ENCODE assay signal across 8 mouse cellular contexts in the genomic region with DNA sequence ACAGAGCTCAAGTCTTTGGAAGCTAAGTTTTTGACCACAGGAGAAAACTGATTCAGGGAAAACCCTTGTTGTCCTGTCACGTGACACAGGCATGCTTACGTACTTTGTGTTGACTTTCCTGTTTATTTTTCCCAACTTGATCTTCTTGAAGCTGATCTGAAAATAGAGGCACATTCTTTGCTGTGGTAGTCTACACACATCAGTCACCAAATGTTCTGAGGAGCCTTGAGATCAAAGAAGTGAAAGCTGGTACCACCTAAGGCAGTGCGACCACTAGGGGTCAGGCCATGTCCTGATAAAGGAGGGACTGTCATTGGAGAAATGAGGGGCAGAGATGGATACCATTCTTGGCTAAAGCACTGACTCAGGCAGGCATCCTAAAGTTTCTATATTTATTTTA. TPM values are rescaled to one million over a fixed set of nuclear protein-coding genes. Genes with fewer than 3 reads are reported as not detected.
A peak's percentile ranks its signal among the peaks of the same experiment; 100 is the strongest.
DNase-seq lines count a peak whose midpoint lies in the region; ATAC-seq and TF ChIP-seq lines count a peak whose summit lies in the region.

No protein-coding gene starts in this region.

- no peaks in the 10 kb centered on the region for H3K36me3 ChIP-seq in hindbrain, embryonic 10.5 days
- H3K36me3 ChIP-seq in hindbrain, embryonic 13.5 days = no peaks in the 10 kb centered on the region
- no peaks in the 10 kb centered on the region for H3K36me3 ChIP-seq in C2C12 (ENCODE audit: control insufficient read depth, insufficient read depth)
- no peaks in the 10 kb centered on the region for H3K36me3 ChIP-seq in embryonic facial prominence, embryonic 11.5 days (replicated peaks; ENCODE audit: control insufficient read depth, insufficient read depth, low read depth, low read length)
- H3K36me3 ChIP-seq in limb, embryonic 10.5 days = no peaks in the 10 kb centered on the region

- peak; percentile 51 for DNase-seq in hindbrain, embryonic 10.5 days (ENCODE audit: low spot score)
- peak; percentile 55 for DNase-seq in adrenal gland, postnatal 25 days
- DNase-seq in embryonic facial prominence, embryonic 11.5 days (ENCODE audit: low spot score) = peak; percentile 58
- DNase-seq in limb, embryonic 10.5 days (ENCODE audit: low spot score) = peak; percentile 49
- peak; percentile 37 for DNase-seq in right cerebral cortex, adult 18-20 months

- WGBS in hindbrain, embryonic 10.5 days = 53% methylated on average over 3 of the region's 3 CpGs
- 53% methylated on average over 3 of the region's 3 CpGs for WGBS in hindbrain, embryonic 13.5 days
- WGBS in embryonic facial prominence, embryonic 11.5 days = 38% methylated on average over 3 of the region's 3 CpGs
- WGBS in limb, embryonic 10.5 days = 41% methylated on average over 3 of the region's 3 CpGs

- no peaks in the 10 kb centered on the region for H3K79me3 ChIP-seq in C2C12 (ENCODE audit: low read depth)

- peak; percentile 19 for TF ChIP-seq CTCF in C2C12 (IDR thresholded peaks at IDR 0.05; ENCODE audit: control insufficient read depth, insufficient read depth, insufficient read length)

- H3K4me2 ChIP-seq in hindbrain, embryonic 13.5 days = no peak overlapping the region
- no peak overlapping the region for H3K4me2 ChIP-seq in embryonic facial prominence, embryonic 11.5 days (ENCODE audit: low read depth, low read length)

- no peak overlapping the region for H3K9ac ChIP-seq in hindbrain, embryonic 13.5 days
- H3K9ac ChIP-seq in embryonic facial prominence, embryonic 11.5 days (replicated peaks; ENCODE audit: low read length) = no peak overlapping the region

- no peak overlapping the region for H3K27ac ChIP-seq in hindbrain, embryonic 10.5 days
- no peak overlapping the region for H3K27ac ChIP-seq in hindbrain, embryonic 13.5 days
- H3K27ac ChIP-seq in embryonic facial prominence, embryonic 11.5 days (replicated peaks; ENCODE audit: low read depth, low read length) = no peak overlapping the region
- no peak overlapping the region for H3K27ac ChIP-seq in limb, embryonic 10.5 days

- no peaks in the 10 kb centered on the region for H3K27me3 ChIP-seq in hindbrain, embryonic 10.5 days (ENCODE audit: insufficient read depth, poor library complexity, severe bottlenecking)
- H3K27me3 ChIP-seq in hindbrain, embryonic 13.5 days = no peaks in the 10 kb centered on the region
- no peaks in the 10 kb centered on the region for H3K27me3 ChIP-seq in C2C12 (ENCODE audit: control insufficient read depth, insufficient read depth, insufficient read length)
- no peaks in the 10 kb centered on the region for H3K27me3 ChIP-seq in embryonic facial prominence, embryonic 11.5 days (ENCODE audit: control insufficient read depth, insufficient read depth, low read length)
- no peaks in the 10 kb centered on the region for H3K27me3 ChIP-seq in limb, embryonic 10.5 days (ENCODE audit: low read depth, poor library complexity, severe bottlenecking)

- peaks cover 16% of the 10 kb centered on the region for H3K4me1 ChIP-seq in hindbrain, embryonic 10.5 days (replicated peaks)
- peaks cover 5% of the 10 kb centered on the region for H3K4me1 ChIP-seq in hindbrain, embryonic 13.5 days (replicated peaks)
- no peaks in the 10 kb centered on the region for H3K4me1 ChIP-seq in embryonic facial prominence, embryonic 11.5 days (ENCODE audit: control insufficient read depth, insufficient read depth, low read length)
- peaks cover 14% of the 10 kb centered on the region for H3K4me1 ChIP-seq in limb, embryonic 10.5 days

- H3K79me2 ChIP-seq in C2C12 (ENCODE audit: control insufficient read depth, insufficient read depth) = no peaks in the 10 kb centered on the region

- no peak overlapping the region for H3ac ChIP-seq in C2C12 (ENCODE audit: control insufficient read depth, insufficient read length, low read depth)

- no peak for ATAC-seq in hindbrain, embryonic 13.5 days (ENCODE audit: low FRiP score)
- ATAC-seq in embryonic facial prominence, embryonic 11.5 days (replicated peaks; ENCODE audit: insufficient number of reproducible peaks, low FRiP score, low TSS enrichment, low read depth) = no peak
- no peak for ATAC-seq in monocyte, adult 5-6 weeks (replicated peaks; ENCODE audit: insufficient number of reproducible peaks, low FRiP score, low TSS enrichment, poor library complexity, severe bottlenecking)

- H3K4me3 ChIP-seq in hindbrain, embryonic 10.5 days = no peak overlapping the region
- no peak overlapping the region for H3K4me3 ChIP-seq in hindbrain, embryonic 13.5 days
- no peak overlapping the region for H3K4me3 ChIP-seq in C2C12 (ENCODE audit: insufficient read depth, poor library complexity, severe bottlenecking)
- H3K4me3 ChIP-seq in embryonic facial prominence, embryonic 11.5 days (ENCODE audit: low read depth, low read length) = no peak overlapping the region
- H3K4me3 ChIP-seq in limb, embryonic 10.5 days = no peak overlapping the region

- no peaks in the 10 kb centered on the region for H3K9me3 ChIP-seq in hindbrain, embryonic 10.5 days
- H3K9me3 ChIP-seq in hindbrain, embryonic 13.5 days = no peaks in the 10 kb centered on the region
- no peaks in the 10 kb centered on the region for H3K9me3 ChIP-seq in embryonic facial prominence, embryonic 11.5 days (replicated peaks; ENCODE audit: control insufficient read depth, low read length)
- H3K9me3 ChIP-seq in limb, embryonic 10.5 days (replicated peaks) = no peaks in the 10 kb centered on the region

TF ChIP-seq in C2C12, 6 proteins besides CTCF, POLR2A, EP300 and RAD21:
- TF ChIP-seq CEBPB (IDR thresholded peaks at IDR 0.05; ENCODE audit: low read depth) (no peak), FOSL1 (IDR thresholded peaks at IDR 0.05; ENCODE audit: insufficient read depth, low read length, poor library complexity, severe bottlenecking) (no peak), MYOD1 (IDR thresholded peaks at IDR 0.05; ENCODE audit: control insufficient read depth, insufficient read length, low read depth) (no peak), MAX (IDR thresholded peaks at IDR 0.05) (no peak), MYOG (IDR thresholded peaks at IDR 0.05; ENCODE audit: control insufficient read depth, extremely low read depth, insufficient read length) (no peak), USF1 (IDR thresholded peaks at IDR 0.05; ENCODE audit: low read depth) (peak; percentile 62)

RNA-seq across cellular contexts. Expression of a gene that starts 34.8 kb away (rescaled TPM):
- polyA plus RNA-seq in hindbrain, embryonic 10.5 days (2016; fragmentation: Nextera tagmentation; extraction: Ambion mirVana) = 3.3 TPM in 2 replicates
- 8.1 and 8.3 TPM in 2 replicates for polyA plus RNA-seq in hindbrain, embryonic 13.5 days (2015; fragmentation: Nextera tagmentation; extraction: Ambion mirVana)
- 18.4 TPM for polyA plus RNA-seq in C2C12 (2012; fragmentation: generic; extraction: Trizol)
- total RNA-seq in adrenal gland, postnatal 25 days (2021) = 20.2 and 20.5 TPM in 2 replicates
- 3.2 and 4.1 TPM in 2 replicates for polyA plus RNA-seq in embryonic facial prominence, embryonic 11.5 days (2014; fragmentation: Nextera tagmentation; extraction: Ambion mirVana)
- polyA plus RNA-seq in limb, embryonic 10.5 days (2016; fragmentation: Nextera tagmentation; extraction: Ambion mirVana) = 2.0 and 2.2 TPM in 2 replicates
- 16.8 to 20.9 TPM (median 20.6 TPM) in 3 replicates for total RNA-seq in monocyte, adult 5-6 weeks (2017)
